Mouse (Mus musculus) Patski (cell line): Measurements from ENCODE around the gene Prc1. TPM values are rescaled to one million over a fixed set of nuclear protein-coding genes. Genes with fewer than 3 reads are reported as not detected.

Experiments
- ATAC-seq: fragments of 100-300 bp; one replicate; pipeline ENCODE4 v1.8.0; 2021
- CTCF ChIA-PET: fragments of 350-600 bp; sonication (Branson Sonifier 250); formaldehyde crosslinking; loops from one replicate; lab custom pipeline; 2022; ENCODE audit warnings: inconsistent platforms; lab: Charles Lee
- POLR2A ChIA-PET: fragments of 350-600 bp; sonication (Branson Sonifier 250); formaldehyde crosslinking; loops from one replicate; lab custom pipeline; 2022; ENCODE audit warnings: antibody characterized with exemption, inconsistent platforms; lab: Charles Lee
- DNase-seq: peaks from one replicate; pipeline ENCODE4 v3.0.0-alpha.2; 2011; ENCODE audit warnings: low read depth, low spot score
- H3K27me3 ChIP-seq: fragments of 371-371 bp; one replicate; pipeline ENCODE4 v1.5.1; 2021
- CTCF ChIP-seq: fragments of 100-300 bp; IDR thresholded peaks from one replicate; pipeline ENCODE4 v1.5.1; 2021
- in situ Hi-C: fragments of 300-500 bp; cut with MboI; formaldehyde crosslinking; loops from 3 replicates; pipeline ENCODE4 v1.11.1; 2018; ENCODE audit warnings: low pct_unique_long_range_greater_than_20kb, mixed read lengths
- polyA plus RNA-seq: library from polyadenylated mRNA; unstranded; gene quantifications from one replicate; pipeline ENCODE4 v1.2.3, GENCODE M21; 2021

Prc1 gene
- polyA plus RNA-seq, 1 experiment from 2014 or later, result 93.8 TPM

- POLR2A ChIA-PET, result no interaction called here
- no peaks in the 10 kb centered on the region for H3K27me3 ChIP-seq
- no peak for ATAC-seq
- no peak for TF ChIP-seq CTCF
- CTCF ChIA-PET, result interaction anchor here (1.3 to 1.6 kb wide), 3 partner anchors 8 to 14 kb away, joined by 3 to 5 read pairs (median 4); partner anchors contain the start of gene Hddc3
- no peak for DNase-seq
- in situ Hi-C loops, result no loop called here
Measured at GRCm38 (mm10) chr7:80357156-80357555, 62.9 kb downstream of the Prc1 start.

DNA sequence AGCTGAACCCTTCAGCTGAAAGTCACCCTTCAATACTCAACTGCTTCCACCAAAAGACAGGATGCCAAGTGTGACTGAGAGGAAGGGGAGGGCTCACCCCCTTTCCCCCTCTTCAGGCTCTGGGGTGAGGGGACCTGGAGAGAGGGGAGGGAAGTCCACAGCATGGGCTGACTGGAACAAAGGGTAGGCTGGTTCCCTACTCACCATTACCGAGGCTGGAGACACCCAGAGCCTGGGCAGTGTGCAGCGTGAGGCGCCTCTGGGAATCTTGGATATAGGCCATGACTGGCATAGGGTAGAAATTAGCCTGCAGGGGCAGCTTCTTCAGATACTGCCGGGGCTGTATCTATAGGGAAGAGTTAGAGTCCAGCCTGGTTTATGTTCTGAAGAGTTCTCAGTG, 63.8 kb downstream of the Prc1 start:
- no peak for TF ChIP-seq CTCF
- no peak for DNase-seq
- H3K27me3 ChIP-seq, result no peaks in the 10 kb centered on the region
- ChIA-PET CTCF (interaction anchor here (1.3 to 1.6 kb wide), 2 partner anchors 12 to 15 kb away, joined by 4 to 5 read pairs; partner anchors contain the start of gene Hddc3), POLR2A (interaction anchor here (0.9 kb wide), 1 partner anchor 243 kb away, joined by 3 read pairs; the partner anchor contains the start of gene Idh2)
- in situ Hi-C loops, result no loop called here
- no peak for ATAC-seq

GRCm38 (mm10) chr7:80360435-80360834, 66.2 kb downstream of the Prc1 start:
- ATAC-seq, result no peak
- POLR2A ChIA-PET, result no interaction called here
- TF ChIP-seq CTCF, result no peak
- in situ Hi-C loops, result no loop called here
- H3K27me3 ChIP-seq, result no peaks in the 10 kb centered on the region
- CTCF ChIA-PET, result no interaction called here
- DNase-seq, result no peak

- H3K27me3 ChIP-seq, result no peaks in the 10 kb centered on the region
- no peak for TF ChIP-seq CTCF
- DNase-seq (no peak), ATAC-seq (no peak)
- POLR2A ChIA-PET, result no interaction called here
- in situ Hi-C loops, result no loop called here
- CTCF ChIA-PET, result interaction anchor here (1.3 to 4.2 kb wide), 2 partner anchors 9 to 24 kb away, joined by 3 to 20 read pairs; partner anchors contain the start of genes Hddc3 and Unc45a
Measured at GRCm38 (mm10) chr7:80365759-80366158, 71.5 kb downstream of the Prc1 start.

Other genes with a start within 250 kb of the Prc1 start
- 679 TPM for gene Idh2, start 179.1 kb upstream of the Prc1 start, polyA plus RNA-seq
- gene Sema4b, start 107.6 kb upstream of the Prc1 start, polyA plus RNA-seq, result 55.3 TPM
- 120 TPM for gene Cib1, start 61.6 kb upstream of the Prc1 start, polyA plus RNA-seq
- 4.0 TPM for gene Gdpgp1, start 61.6 kb upstream of the Prc1 start, polyA plus RNA-seq
- gene Ttll13, start 48.1 kb upstream of the Prc1 start, polyA plus RNA-seq, result 0.73 TPM
- gene Ngrn, start 33.2 kb upstream of the Prc1 start, polyA plus RNA-seq, result 37.2 TPM
- 24.6 TPM for gene Vps33b, start 24.8 kb upstream of the Prc1 start, polyA plus RNA-seq
- gene Rccd1, start 30.0 kb downstream of the Prc1 start, polyA plus RNA-seq, result 11.5 TPM
- gene Unc45a, start 46.6 kb downstream of the Prc1 start, polyA plus RNA-seq, result 71.3 TPM
- gene Hddc3, start 48.7 kb downstream of the Prc1 start, polyA plus RNA-seq, result 78.7 TPM
- 129 TPM for gene Man2a2, start 76.9 kb downstream of the Prc1 start, polyA plus RNA-seq
- 5.6 TPM for gene Fes, start 93.5 kb downstream of the Prc1 start, polyA plus RNA-seq
- gene Furin, start 111.0 kb downstream of the Prc1 start, polyA plus RNA-seq, result 120 TPM
- 6.0 TPM for gene Blm, start 240.7 kb downstream of the Prc1 start, polyA plus RNA-seq